Mouse (Mus musculus): ENCODE measurements around the gene Gprin2. TPM values are rescaled to one million over a fixed set of nuclear protein-coding genes. Genes with fewer than 3 reads are reported as not detected.

Gprin2 gene
- polyA plus RNA-seq, 1 experiment: 0.11 TPM

GRCm38 (mm10) chr14:34183101-34183500 is 18.4 kb downstream of the Gprin2 start:
- no peaks in the 10 kb centered on the region for H3K36me3 ChIP-seq (ENCODE audit: control insufficient read depth, insufficient read depth, low read length)
- no peak overlapping the region for H3K4me3 ChIP-seq (ENCODE audit: insufficient read depth, low read depth, low read length)
- WGBS: 94% methylated on average over 1 of the region's 1 CpGs
- no peak overlapping the region for H3K27ac ChIP-seq (ENCODE audit: insufficient read depth, low read depth, low read length)
- H3K4me1 ChIP-seq (ENCODE audit: control insufficient read depth, insufficient read depth, low read length): no peaks in the 10 kb centered on the region
- peak; percentile 60 for DNase-seq
- TF ChIP-seq POLR2A (IDR thresholded peaks at IDR 0.05; ENCODE audit: low read depth, low read length): no peak
- no peak for TF ChIP-seq CTCF (conservative IDR thresholded peaks at IDR 0.05; ENCODE audit: insufficient read depth, insufficient read length, low read depth, low read length)
- H3K27me3 ChIP-seq (replicated peaks; ENCODE audit: control insufficient read depth, insufficient read depth, low read length): no peaks in the 10 kb centered on the region

GRCm38 (mm10) chr14:34179351-34179750 is 22.1 kb downstream of the Gprin2 start:
- Histone ChIP-seq H3K27ac (ENCODE audit: insufficient read depth, low read depth, low read length) (no peak overlapping the region), H3K4me1 (ENCODE audit: control insufficient read depth, insufficient read depth, low read length) (no peaks in the 10 kb centered on the region), H3K27me3 (replicated peaks; ENCODE audit: control insufficient read depth, insufficient read depth, low read length) (no peaks in the 10 kb centered on the region), H3K4me3 (ENCODE audit: insufficient read depth, low read depth, low read length) (no peak overlapping the region), H3K36me3 (ENCODE audit: control insufficient read depth, insufficient read depth, low read length) (no peaks in the 10 kb centered on the region)
- TF ChIP-seq CTCF (conservative IDR thresholded peaks at IDR 0.05; ENCODE audit: insufficient read depth, insufficient read length, low read depth, low read length) (no peak), POLR2A (IDR thresholded peaks at IDR 0.05; ENCODE audit: low read depth, low read length) (no peak)
- DNase-seq: no peak
- 87% methylated on average over 3 of the region's 3 CpGs for WGBS

- Histone ChIP-seq H3K36me3 (ENCODE audit: control insufficient read depth, insufficient read depth, low read length) (no peaks in the 10 kb centered on the region), H3K4me1 (ENCODE audit: control insufficient read depth, insufficient read depth, low read length) (no peaks in the 10 kb centered on the region), H3K27ac (ENCODE audit: insufficient read depth, low read depth, low read length) (no peak overlapping the region), H3K4me3 (ENCODE audit: insufficient read depth, low read depth, low read length) (no peak overlapping the region), H3K27me3 (replicated peaks; ENCODE audit: control insufficient read depth, insufficient read depth, low read length) (no peaks in the 10 kb centered on the region)
- DNase-seq: no peak
- TF ChIP-seq POLR2A (IDR thresholded peaks at IDR 0.05; ENCODE audit: low read depth, low read length) (no peak), CTCF (conservative IDR thresholded peaks at IDR 0.05; ENCODE audit: insufficient read depth, insufficient read length, low read depth, low read length) (no peak)
- 90% methylated on average over 3 of the region's 3 CpGs for WGBS
These were observed 30.3 kb downstream of the Gprin2 start for GRCm38 (mm10) chr14:34171107-34171506.

GRCm38 (mm10) chr14:34155752-34156151 is 45.7 kb downstream of the Gprin2 start:
- H3K36me3 ChIP-seq (ENCODE audit: control insufficient read depth, insufficient read depth, low read length): no peaks in the 10 kb centered on the region
- H3K4me3 ChIP-seq (ENCODE audit: insufficient read depth, low read depth, low read length): no peak overlapping the region
- no peaks in the 10 kb centered on the region for H3K27me3 ChIP-seq (replicated peaks; ENCODE audit: control insufficient read depth, insufficient read depth, low read length)
- H3K4me1 ChIP-seq (ENCODE audit: control insufficient read depth, insufficient read depth, low read length): 0 out of 2 replicates have a peak, but pooled peaks cover 2% of the 10 kb centered on the region
- H3K27ac ChIP-seq (ENCODE audit: insufficient read depth, low read depth, low read length): no peak overlapping the region
- no peak for TF ChIP-seq POLR2A (IDR thresholded peaks at IDR 0.05; ENCODE audit: low read depth, low read length)
- no peak for TF ChIP-seq CTCF (conservative IDR thresholded peaks at IDR 0.05; ENCODE audit: insufficient read depth, insufficient read length, low read depth, low read length)
- DNase-seq: no peak
- WGBS: 52% methylated on average over 12 of the region's 12 CpGs

GRCm38 (mm10) chr14:34154601-34155337 is 46.7 kb downstream of the Gprin2 start:
- WGBS: 47% methylated on average over 9 of the region's 9 CpGs
- TF ChIP-seq CTCF (conservative IDR thresholded peaks at IDR 0.05; ENCODE audit: insufficient read depth, insufficient read length, low read depth, low read length) (peak; percentile 58), POLR2A (IDR thresholded peaks at IDR 0.05; ENCODE audit: low read depth, low read length) (no peak)

GRCm38 (mm10) chr14:34152342-34152741 is 49.1 kb downstream of the Gprin2 start, which contains the start of gene Npy4r:
TSS of gene Npy4r (minus strand) at chr14:34152489.
- DNase-seq: peak; percentile 66
- Histone ChIP-seq H3K36me3 (ENCODE audit: control insufficient read depth, insufficient read depth, low read length) (no peaks in the 10 kb centered on the region), H3K27ac (ENCODE audit: insufficient read depth, low read depth, low read length) (no peak within 1 kb of the TSS), H3K4me1 (ENCODE audit: control insufficient read depth, insufficient read depth, low read length) (no peaks in the 10 kb centered on the region), H3K4me3 (ENCODE audit: insufficient read depth, low read depth, low read length) (no peak within 1 kb of the TSS), H3K27me3 (replicated peaks; ENCODE audit: control insufficient read depth, insufficient read depth, low read length) (no peaks in the 10 kb centered on the region)
- 10% methylated on average over 16 of the region's 16 CpGs for WGBS
- TF ChIP-seq POLR2A (IDR thresholded peaks at IDR 0.05; ENCODE audit: low read depth, low read length) (no peak), CTCF (conservative IDR thresholded peaks at IDR 0.05; ENCODE audit: insufficient read depth, insufficient read length, low read depth, low read length) (no peak)

More at GRCm38 (mm10) chr14:34154601-34155337, 46.7 kb downstream of the Gprin2 start:
- no peaks in the 10 kb centered on the region for H3K27me3 ChIP-seq (replicated peaks; ENCODE audit: control insufficient read depth, insufficient read depth, low read length)
- peak; percentile 34 for DNase-seq
- no peak overlapping the region for H3K4me3 ChIP-seq (ENCODE audit: insufficient read depth, low read depth, low read length)
- H3K27ac ChIP-seq (ENCODE audit: insufficient read depth, low read depth, low read length): no peak overlapping the region
- no peaks in the 10 kb centered on the region for H3K36me3 ChIP-seq (ENCODE audit: control insufficient read depth, insufficient read depth, low read length)
- H3K4me1 ChIP-seq (ENCODE audit: control insufficient read depth, insufficient read depth, low read length): 0 out of 2 replicates have a peak, but pooled peaks cover 2% of the 10 kb centered on the region

- H3K27me3 ChIP-seq (replicated peaks; ENCODE audit: control insufficient read depth, insufficient read depth, low read length): no peaks in the 10 kb centered on the region
- H3K4me3 ChIP-seq (ENCODE audit: insufficient read depth, low read depth, low read length): no peak overlapping the region
- H3K36me3 ChIP-seq (ENCODE audit: control insufficient read depth, insufficient read depth, low read length): no peaks in the 10 kb centered on the region
- 95% methylated on average over 10 of the region's 10 CpGs for WGBS
- DNase-seq: no peak
- no peak overlapping the region for H3K27ac ChIP-seq (ENCODE audit: insufficient read depth, low read depth, low read length)
- TF ChIP-seq CTCF (conservative IDR thresholded peaks at IDR 0.05; ENCODE audit: insufficient read depth, insufficient read length, low read depth, low read length): no peak
- no peak for TF ChIP-seq POLR2A (IDR thresholded peaks at IDR 0.05; ENCODE audit: low read depth, low read length)
- no peaks in the 10 kb centered on the region for H3K4me1 ChIP-seq (ENCODE audit: control insufficient read depth, insufficient read depth, low read length)
These were observed 58.5 kb downstream of the Gprin2 start for GRCm38 (mm10) chr14:34142915-34143314.
